Mouse (Mus musculus) fat pad, adult 2 months (tissue): ENCODE results near the gene Cpn1.

ENCODE experiments used
- DNase-seq: peaks from one replicate; pipeline ENCODE4 v3.0.0-alpha.2; 2011; ENCODE audit warnings: low read depth, low spot score; ENCODE audit errors: extremely low read depth

Gene Cpn1

DNA sequence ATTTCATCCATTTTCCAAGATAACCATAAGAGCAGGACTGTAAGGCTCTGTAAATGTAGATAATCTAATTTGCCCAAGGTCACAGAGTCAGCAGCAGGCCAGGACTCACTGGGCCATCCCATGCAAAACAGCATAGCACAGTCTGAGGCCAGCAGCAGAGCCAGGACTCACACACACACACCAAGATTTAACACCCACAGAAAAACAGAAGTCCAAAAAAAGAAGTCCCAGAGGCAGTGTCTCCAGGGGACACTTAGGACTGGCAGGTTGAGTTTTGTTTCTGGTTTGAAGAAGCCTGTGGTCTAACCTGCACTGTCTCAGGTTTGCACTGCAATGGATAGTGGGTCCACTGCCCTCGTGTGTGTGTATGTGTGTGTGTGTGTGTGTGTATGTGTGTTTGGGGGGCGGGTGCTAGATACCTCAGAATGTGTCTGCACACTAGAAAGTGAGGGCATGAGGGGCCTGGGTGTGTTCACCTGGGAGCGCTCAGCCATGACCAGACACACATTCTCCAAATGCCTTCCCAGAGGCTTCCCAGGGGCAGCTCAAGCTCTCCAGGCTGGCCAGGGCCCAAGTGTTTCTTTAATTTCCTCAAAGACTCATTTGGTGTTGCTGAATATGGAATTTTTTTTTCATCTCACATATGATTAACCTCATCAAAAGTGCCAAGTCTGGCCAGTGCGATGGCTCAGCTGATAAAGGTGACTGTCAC, 73.4 kb downstream of the Cpn1 start:
- DNase-seq, result no peak

- DNase-seq, result no peak
Measured at GRCm38 (mm10) chr19:43906492-43906891, 79.9 kb downstream of the Cpn1 start.
